Mouse (Mus musculus) forebrain, embryonic 11.5 days (tissue): Measurements from ENCODE around the gene Bet1. TPM values are rescaled to one million over a fixed set of nuclear protein-coding genes. Genes with fewer than 3 reads are reported as not detected.

Source experiments
- ATAC-seq: fragments of 200-750 bp; cut with Nextera tagmentation; replicated peaks from 2 replicates; pipeline ENCODE4 v1.8.0; 2017; ENCODE audit warnings: moderate TSS enrichment; ENCODE audit not compliant: low FRiP score
- DNase-seq: peaks from one replicate; pipeline ENCODE4 v3.0.0-alpha.2; 2017; ENCODE audit warnings: low spot score
- H3K27ac ChIP-seq: fragments of 300-500 bp; sonication (generic); 2 replicates; pipeline ENCODE4 v1.5.1; 2014; ENCODE audit warnings: low read depth, low read length
- H3K27me3 ChIP-seq: fragments of 300-500 bp; sonication (generic); 2 replicates; pipeline ENCODE4 v1.6.1; 2014; ENCODE audit warnings: mild to moderate bottlenecking, low read length, mixed read lengths; ENCODE audit not compliant: control insufficient read depth, insufficient read depth
- H3K36me3 ChIP-seq: fragments of 300-500 bp; sonication (generic); 2 replicates; pipeline ENCODE4 v1.6.1; 2014; ENCODE audit warnings: mild to moderate bottlenecking, low read length, moderate library complexity, mixed read lengths; ENCODE audit not compliant: control insufficient read depth, insufficient read depth
- H3K4me1 ChIP-seq: fragments of 300-500 bp; sonication (generic); replicated peaks from 2 replicates; pipeline ENCODE4 v1.6.1; 2014; ENCODE audit warnings: low read length, mixed read lengths; ENCODE audit not compliant: control insufficient read depth, insufficient read depth
- H3K4me2 ChIP-seq: fragments of 300-500 bp; sonication (generic); 2 replicates; pipeline ENCODE4 v1.6.1; 2014; ENCODE audit warnings: low read depth, mild to moderate bottlenecking, low read length, moderate library complexity, mixed read lengths; ENCODE audit not compliant: severe bottlenecking
- H3K4me3 ChIP-seq: fragments of 300-500 bp; sonication (generic); 2 replicates; pipeline ENCODE4 v1.5.1; 2014; ENCODE audit warnings: low read depth, low read length
- H3K9ac ChIP-seq: fragments of 300-500 bp; sonication (generic); 2 replicates; pipeline ENCODE4 v1.6.1; 2014; ENCODE audit warnings: low read length
- H3K9me3 ChIP-seq: fragments of 300-500 bp; sonication (generic); 2 replicates; pipeline ENCODE4 v1.6.1; 2016; ENCODE audit warnings: low read length, mixed read lengths; ENCODE audit not compliant: control insufficient read depth
- WGBS: fragments of 180-500 bp; shearing (Covaris S2); extraction: QIAGEN DNeasy Blood & Tissue Kit; methylation state at CpG from one replicate; pipeline ENCODE4 v1.1.7; 2014; 5-methylcytosine and 5-hydroxymethylcytosine counted together
- polyA plus RNA-seq: library from polyadenylated mRNA; unstranded; fragments of >200 nt; fragmentation: Nextera tagmentation; extraction: Ambion mirVana; gene quantifications from 2 replicates; pipeline ENCODE4 v1.2.1, GENCODE M21; 2014

The Bet1 gene
- polyA plus RNA-seq, 1 experiment from 2014 or later, result 62.2 TPM

DNA sequence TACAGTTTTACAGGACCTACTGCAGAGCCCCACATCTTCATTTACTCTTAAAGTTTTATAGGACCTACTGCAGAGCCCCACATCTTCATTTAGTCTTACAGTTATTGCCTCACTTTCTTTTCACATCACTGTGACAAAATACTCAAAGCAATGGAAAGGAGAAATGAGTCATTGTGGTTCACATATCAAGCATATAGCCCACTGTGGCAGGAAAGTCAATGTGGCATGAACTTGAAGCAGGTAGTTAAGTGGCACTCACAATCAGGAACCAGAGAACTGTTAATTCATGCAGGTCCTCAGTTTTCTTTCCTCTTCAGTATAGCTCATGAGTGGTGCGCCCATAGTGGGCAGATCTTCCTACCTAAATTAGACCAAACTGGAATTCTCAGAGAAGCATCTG lies 39.6 kb downstream of the Bet1 start:
- Histone ChIP-seq H3K4me2 (no peak overlapping the region), H3K27me3 (no peaks in the 10 kb centered on the region), H3K9me3 (no peaks in the 10 kb centered on the region), H3K36me3 (no peaks in the 10 kb centered on the region), H3K9ac (no peak overlapping the region), H3K4me1 (no peaks in the 10 kb centered on the region), H3K4me3 (no peak overlapping the region), H3K27ac (no peak overlapping the region)
- 85% methylated on average over 1 of the region's 1 CpGs for WGBS
- no peak for ATAC-seq
- no peak for DNase-seq

DNA sequence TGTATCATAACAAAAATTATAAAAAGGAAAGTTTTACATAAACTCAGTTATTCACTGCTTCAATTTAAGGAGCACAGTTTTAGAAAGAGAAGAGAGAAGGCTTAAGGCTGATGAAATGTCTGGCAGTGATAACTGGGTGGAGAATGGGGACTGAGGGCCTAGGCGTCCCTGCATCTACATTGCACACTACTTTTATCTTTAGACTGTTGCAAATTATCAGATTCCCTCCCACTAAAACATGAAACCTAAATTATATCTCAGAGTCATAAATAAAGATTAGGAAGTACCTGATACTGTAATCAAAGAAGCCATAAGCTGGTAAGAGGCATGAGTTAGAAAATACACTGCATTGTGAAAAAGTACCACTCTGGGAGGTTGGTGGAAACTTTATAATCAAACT lies 45.0 kb downstream of the Bet1 start:
- Histone ChIP-seq H3K9ac (no peak overlapping the region), H3K4me2 (no peak overlapping the region), H3K4me3 (no peak overlapping the region), H3K27ac (no peak overlapping the region), H3K9me3 (no peaks in the 10 kb centered on the region), H3K27me3 (no peaks in the 10 kb centered on the region), H3K36me3 (no peaks in the 10 kb centered on the region), H3K4me1 (no peaks in the 10 kb centered on the region)
- 88% methylated on average over 1 of the region's 1 CpGs for WGBS
- ATAC-seq (no peak), DNase-seq (no peak)

DNA sequence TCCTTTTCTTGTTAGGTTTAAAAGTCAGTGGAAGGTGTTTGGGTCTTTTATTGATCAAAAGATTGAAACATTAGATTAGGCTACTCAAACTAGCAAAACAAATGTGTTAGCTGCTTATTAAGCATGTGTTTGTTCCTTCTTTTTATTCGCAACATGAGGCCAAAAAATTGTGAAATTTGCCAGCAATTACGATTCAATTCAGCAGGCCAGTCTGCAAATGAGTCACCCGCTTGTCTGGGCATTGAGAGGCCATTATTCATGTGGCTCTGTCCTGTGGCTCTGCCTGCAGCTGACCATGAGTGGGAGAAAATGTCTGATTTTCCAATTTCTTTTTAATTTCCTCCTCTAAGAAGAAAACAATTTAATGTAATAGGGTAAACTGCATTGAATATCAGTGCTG lies 55.8 kb downstream of the Bet1 start:
- no peak overlapping the region for H3K9ac ChIP-seq
- WGBS, result 95% methylated on average over 3 of the region's 3 CpGs
- no peak overlapping the region for H3K27ac ChIP-seq

More for the DNA sequence above, 55.8 kb downstream of the Bet1 start:
- Histone ChIP-seq H3K4me2 (no peak overlapping the region), H3K4me1 (no peaks in the 10 kb centered on the region), H3K4me3 (no peak overlapping the region), H3K36me3 (no peaks in the 10 kb centered on the region), H3K27me3 (no peaks in the 10 kb centered on the region), H3K9me3 (no peaks in the 10 kb centered on the region)
- no peak for ATAC-seq
- DNase-seq, result no peak

Other genes with a start within 250 kb of the Bet1 start
- gene Tfpi2, start 98.1 kb downstream of the Bet1 start, polyA plus RNA-seq, result 0.40 and 0.72 TPM in 2 replicates
- gene Gngt1, start 93.2 kb downstream of the Bet1 start, polyA plus RNA-seq, result not detected in 2 replicates
- gene Gng11, start 83.1 kb downstream of the Bet1 start, polyA plus RNA-seq, result 24.2 and 31.9 TPM in 2 replicates